16 mouse cellular contexts compared by ENCODE assay signal in genomic region chr9:97602476-97602875, GRCm38 (mm10).
DNase-seq lines count a peak whose midpoint lies in the region; ATAC-seq lines count a peak whose summit lies in the region.
"Had no signal": no experiment of that assay in that cellular context is flagged by ENCODE, and none has a peak within 500 bp of the region (broad histone marks: within the 10 kb centered on the region; RNA-seq: fewer than 3 reads in every experiment).

No protein-coding gene starts in this region.

- intact Hi-C loops in heart, postnatal 36 days (cut with DNase I) = no loop called here

- no peak overlapping the region for H3K4me2 ChIP-seq in neural tube, embryonic 11.5 days (ENCODE audit: low read depth)
- H3K4me2 ChIP-seq: embryonic facial prominence, embryonic 12.5 days; forebrain, embryonic 12.5 days; limb, embryonic 15.5 days had no signal

- no peak overlapping the region for H3K27ac ChIP-seq in neural tube, embryonic 11.5 days (ENCODE audit: low read depth, low read length)
- H3K27ac ChIP-seq: embryonic facial prominence, embryonic 12.5 days; forebrain, embryonic 12.5 days; limb, embryonic 15.5 days had no signal

- H3K9ac ChIP-seq in neural tube, embryonic 11.5 days (ENCODE audit: low read length) = no peak overlapping the region
- H3K9ac ChIP-seq: embryonic facial prominence, embryonic 12.5 days; forebrain, embryonic 12.5 days; limb, embryonic 15.5 days had no signal

- H3K36me3 ChIP-seq in neural tube, embryonic 11.5 days (ENCODE audit: control insufficient read depth, insufficient read depth, low read length) = no peaks in the 10 kb centered on the region
- H3K36me3 ChIP-seq: embryonic facial prominence, embryonic 12.5 days; forebrain, embryonic 12.5 days; limb, embryonic 15.5 days had no signal

- H3K4me1 ChIP-seq in neural tube, embryonic 11.5 days (ENCODE audit: control insufficient read depth, insufficient read depth, low read length) = no peaks in the 10 kb centered on the region; the same call in 1 of the 2 replicates
- H3K4me1 ChIP-seq: embryonic facial prominence, embryonic 12.5 days; forebrain, embryonic 12.5 days had no signal

- H3K4me3 ChIP-seq in neural tube, embryonic 11.5 days (ENCODE audit: low read depth, low read length) = no peak overlapping the region
- H3K4me3 ChIP-seq: embryonic facial prominence, embryonic 12.5 days; forebrain, embryonic 12.5 days; limb, embryonic 15.5 days had no signal

- no peaks in the 10 kb centered on the region for H3K27me3 ChIP-seq in neural tube, embryonic 11.5 days (ENCODE audit: control insufficient read depth, insufficient read depth, low read length)
- H3K27me3 ChIP-seq: embryonic facial prominence, embryonic 12.5 days; forebrain, embryonic 12.5 days; limb, embryonic 15.5 days had no signal

- no peaks in the 10 kb centered on the region for H3K9me3 ChIP-seq in neural tube, embryonic 11.5 days (ENCODE audit: control insufficient read depth, low read length)
- H3K9me3 ChIP-seq: embryonic facial prominence, embryonic 12.5 days; forebrain, embryonic 12.5 days; limb, embryonic 15.5 days had no signal

- 48% methylated on average over 5 of the region's 5 CpGs for WGBS in neural tube, embryonic 11.5 days

- peak; percentile 74 for DNase-seq in heart, adult 11 months
- DNase-seq in heart, postnatal 36 days = no peak
- DNase-seq in adrenal gland, postnatal 14 days = peak; percentile 47
- peak; percentile 21 for DNase-seq in embryo, embryonic 9.5 days (ENCODE audit: extremely low spot score)
- DNase-seq in neural tube, embryonic 11.5 days (ENCODE audit: low spot score) = peak; percentile 43
- no peak for DNase-seq in layer of hippocampus, adult 8-10 months (ENCODE audit: low spot score in 2 of 2)
- DNase-seq in gastrocnemius, adult 8-10 months (ENCODE audit: low spot score in 2 of 2) = no peak
- DNase-seq: gastrocnemius, postnatal 25 days; kidney, adult 9 months; lung, postnatal 36 days; right cerebral cortex, postnatal 14 days had no signal

- no peak for ATAC-seq in neural tube, embryonic 11.5 days (ENCODE audit: insufficient read depth, low FRiP score, low TSS enrichment)
- no peak for ATAC-seq in megakaryocyte progenitor cell, adult 5-6 weeks (replicated peaks; ENCODE audit: poor library complexity)
- ATAC-seq: activated CD4-positive, CD25-positive, alpha-beta regulatory T cell, adult 4 months had no signal

Comparison
In these comparisons a context has a peak if more than half of its experiments do, and no peak if none do; other contexts are left out.
1. DNase-seq: peak in heart, adult 11 months (single experiment), adrenal gland, postnatal 14 days (single experiment), embryo, embryonic 9.5 days (single experiment) and neural tube, embryonic 11.5 days (single experiment); none in heart, postnatal 36 days (0 of 2), layer of hippocampus, adult 8-10 months (0 of 2) and gastrocnemius, adult 8-10 months (0 of 2).